Mouse (Mus musculus) neural tube, embryonic 13.5 days (tissue): Measurements from ENCODE around the gene Pla2g6. TPM values are rescaled to one million over a fixed set of nuclear protein-coding genes. Genes with fewer than 3 reads are reported as not detected.

ENCODE experiments used
- ATAC-seq: fragments of 200-750 bp; cut with Nextera tagmentation; 2 replicates; pipeline ENCODE4 v1.8.0; 2017; ENCODE audit warnings: low read depth, mild to moderate bottlenecking, moderate TSS enrichment, moderate library complexity
- H3K27ac ChIP-seq: fragments of 300-500 bp; sonication (generic); replicated peaks from 2 replicates; pipeline ENCODE4 v1.5.1; 2015; ENCODE audit warnings: moderate library complexity, mild to moderate bottlenecking, inconsistent platforms
- H3K27me3 ChIP-seq: fragments of 300-500 bp; sonication (generic); 2 replicates; pipeline ENCODE4 v1.6.1; 2015; ENCODE audit warnings: mild to moderate bottlenecking, inconsistent platforms
- H3K36me3 ChIP-seq: fragments of 300-500 bp; sonication (generic); 2 replicates; pipeline ENCODE4 v1.6.1; 2015; ENCODE audit warnings: mild to moderate bottlenecking, inconsistent platforms
- H3K4me1 ChIP-seq: fragments of 300-500 bp; sonication (generic); replicated peaks from 2 replicates; pipeline ENCODE4 v1.6.1; 2015; ENCODE audit warnings: inconsistent platforms
- H3K4me2 ChIP-seq: fragments of 300-500 bp; sonication (generic); 2 replicates; pipeline ENCODE4 v1.6.1; 2015; ENCODE audit warnings: inconsistent platforms, mild to moderate bottlenecking, moderate library complexity
- H3K4me3 ChIP-seq: fragments of 300-500 bp; sonication (generic); 2 replicates; pipeline ENCODE4 v1.5.1; 2015; ENCODE audit warnings: mild to moderate bottlenecking, inconsistent platforms
- H3K9ac ChIP-seq: fragments of 300-500 bp; sonication (generic); 2 replicates; pipeline ENCODE4 v1.6.1; 2015; ENCODE audit warnings: moderate library complexity, mild to moderate bottlenecking, inconsistent platforms
- H3K9me3 ChIP-seq: fragments of 300-500 bp; sonication (generic); 2 replicates; pipeline ENCODE4 v1.6.1; 2016; ENCODE audit warnings: inconsistent platforms
- WGBS: fragments of 180-500 bp; shearing (Covaris S2); methylation state at CpG from one replicate; pipeline ENCODE4 v1.1.7; 2015; 5-methylcytosine and 5-hydroxymethylcytosine counted together
- polyA plus RNA-seq: library from polyadenylated mRNA; unstranded; fragments of >200 nt; fragmentation: Nextera tagmentation; extraction: Ambion mirVana; gene quantifications from 2 replicates; pipeline ENCODE4 v1.2.1, GENCODE M21; 2015

Pla2g6 gene
- polyA plus RNA-seq, 1 experiment from 2014 or later, result 34.1 TPM

DNA sequence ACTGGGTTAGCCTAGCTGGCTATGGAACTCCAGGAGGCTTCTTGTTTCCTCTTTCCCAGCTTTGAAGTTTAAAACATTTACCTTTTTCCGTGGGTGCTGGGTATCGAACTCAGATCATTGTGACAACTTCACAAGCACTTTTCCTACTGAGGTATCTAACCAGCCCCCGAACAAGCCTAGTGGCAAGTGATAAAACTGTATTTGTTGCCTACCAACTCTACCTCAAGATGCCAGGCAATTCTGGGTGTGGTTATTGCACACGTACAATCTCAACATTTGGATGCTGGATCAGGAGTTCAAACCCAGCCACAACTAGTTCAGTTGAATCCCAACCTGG, 717 bp upstream of the Pla2g6 start:
- Histone ChIP-seq H3K4me1 (peaks cover 28% of the 10 kb centered on the region), H3K9ac (no peak overlapping the region), H3K4me3 (no peak overlapping the region), H3K4me2 (peak overlapping the region; percentile 79), H3K9me3 (no peaks in the 10 kb centered on the region), H3K27ac (no peak overlapping the region), H3K36me3 (no peaks in the 10 kb centered on the region), H3K27me3 (no peaks in the 10 kb centered on the region)
- ATAC-seq, result no peak
- 98% methylated on average over 4 of the region's 4 CpGs for WGBS

DNA sequence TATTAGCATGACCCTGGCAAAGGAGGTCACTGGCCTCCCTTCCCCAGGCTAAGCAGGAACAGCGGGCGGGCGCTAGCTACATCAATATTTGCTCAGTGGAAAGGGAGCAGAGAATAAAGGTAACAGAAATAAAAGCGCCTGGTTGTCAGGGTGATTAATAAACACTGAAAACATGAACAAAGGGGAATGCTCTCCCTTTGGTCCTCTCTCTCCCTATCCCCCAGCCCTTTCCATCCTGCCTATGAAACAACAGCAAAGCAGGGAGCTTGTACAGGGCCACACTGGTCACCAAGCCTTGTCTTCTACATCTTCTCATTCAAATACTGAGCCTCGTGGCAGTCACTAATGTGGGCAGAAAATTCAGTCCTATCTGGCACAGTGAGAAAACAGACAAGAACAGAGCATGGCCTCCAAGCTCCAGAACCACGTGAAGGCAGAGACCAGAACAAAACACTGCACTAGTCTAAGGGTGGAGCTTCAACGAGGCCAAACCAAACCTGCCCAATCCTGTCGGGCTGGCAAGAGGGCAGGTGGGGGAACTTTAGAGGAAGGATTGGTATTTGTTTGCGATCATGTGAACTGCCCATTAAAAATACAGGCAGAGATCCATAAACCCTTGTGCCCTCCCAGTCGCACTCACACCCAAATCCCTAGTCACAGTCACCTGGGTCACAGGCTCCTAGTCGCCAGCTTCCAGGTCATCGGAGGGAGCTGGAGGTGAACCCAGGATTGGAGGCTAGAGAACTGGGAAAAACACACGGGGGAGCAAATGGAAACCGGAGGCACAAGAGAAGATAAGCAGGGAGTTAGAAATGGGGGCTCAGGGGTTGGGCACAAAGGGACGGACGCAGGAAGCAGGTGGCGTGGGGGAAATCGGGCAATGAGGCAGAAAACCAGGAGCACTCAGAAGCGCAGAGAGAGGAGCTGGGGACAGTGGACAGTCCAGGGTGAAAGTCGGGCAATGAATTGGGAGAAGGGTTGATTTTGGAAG, 924 bp downstream of the Pla2g6 start:
- Histone ChIP-seq H3K27me3 (no peaks in the 10 kb centered on the region), H3K9me3 (no peaks in the 10 kb centered on the region)
- WGBS, result 5% methylated on average over 20 of the region's 20 CpGs

DNA sequence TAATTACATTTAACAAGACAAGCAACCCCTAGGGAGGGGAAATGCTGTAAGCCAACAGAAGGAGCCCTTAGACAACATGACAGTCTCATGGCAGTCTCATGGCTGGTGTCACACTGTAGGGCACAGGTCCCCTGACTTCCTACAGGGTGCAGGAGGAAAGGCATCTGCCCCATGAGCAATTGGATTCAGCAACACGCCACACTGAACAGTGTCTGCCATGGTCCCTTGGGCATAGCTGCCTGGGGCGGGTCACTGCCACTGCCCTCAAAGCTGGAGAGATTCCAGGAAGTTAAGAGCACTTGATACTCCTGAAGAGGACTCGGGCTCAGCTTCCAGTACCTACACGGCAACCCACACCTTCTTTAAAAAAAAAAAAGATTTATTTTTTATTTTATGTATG, 1.9 kb downstream of the Pla2g6 start:
- 60% methylated on average over 4 of the region's 4 CpGs for WGBS
- Histone ChIP-seq H3K27ac (peak overlapping the region; percentile 92), H3K36me3 (no peaks in the 10 kb centered on the region), H3K9me3 (no peaks in the 10 kb centered on the region), H3K4me2 (peak overlapping the region; percentile 79; the same call in 1 of the 2 replicates), H3K4me3 (0 out of 2 replicates have a peak overlapping the region, but pooled peaks have one; percentile 57), H3K4me1 (peaks cover 28% of the 10 kb centered on the region), H3K27me3 (no peaks in the 10 kb centered on the region), H3K9ac (no peak overlapping the region; the same call in 1 of the 2 replicates)
- ATAC-seq, result no peak

More for the DNA sequence above, 924 bp downstream of the Pla2g6 start:
- Histone ChIP-seq H3K4me1 (peaks cover 28% of the 10 kb centered on the region), H3K4me3 (peak overlapping the region; percentile 57), H3K9ac (peak overlapping the region; percentile 79), H3K27ac (peak overlapping the region; percentile 92), H3K36me3 (no peaks in the 10 kb centered on the region), H3K4me2 (peak overlapping the region; percentile 79)
- peak; percentile 34 for ATAC-seq

DNA sequence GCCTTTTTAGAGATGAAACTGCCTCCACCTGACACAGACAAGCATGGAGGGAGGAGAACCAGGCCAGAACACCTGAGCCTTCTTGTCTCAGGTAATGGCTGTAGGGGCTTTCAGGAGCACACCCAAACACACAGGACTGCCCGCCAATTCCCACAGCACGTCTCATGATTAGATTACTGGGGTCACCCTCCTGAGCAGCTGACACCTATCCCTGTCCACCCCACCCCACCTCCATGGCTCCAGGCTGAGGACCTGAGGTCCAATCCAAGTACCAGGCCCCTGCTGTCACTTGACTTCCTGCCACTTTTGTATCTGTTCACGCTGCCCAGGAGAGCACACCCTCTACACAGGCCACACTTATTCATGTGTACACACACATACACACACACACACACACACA, 2.4 kb downstream of the Pla2g6 start:
- H3K9ac ChIP-seq, result peak overlapping the region; percentile 45; the same call in 1 of the 2 replicates
- no peaks in the 10 kb centered on the region for H3K36me3 ChIP-seq
- no peaks in the 10 kb centered on the region for H3K9me3 ChIP-seq
- H3K4me3 ChIP-seq, result no peak overlapping the region
- H3K27ac ChIP-seq, result peak overlapping the region; percentile 38; the same call in 1 of the 2 replicates
- H3K27me3 ChIP-seq, result no peaks in the 10 kb centered on the region
- no peak for ATAC-seq
- 80% methylated on average over 3 of the region's 3 CpGs for WGBS
- peaks cover 28% of the 10 kb centered on the region for H3K4me1 ChIP-seq
- H3K4me2 ChIP-seq, result 0 out of 2 replicates have a peak overlapping the region, but pooled peaks have one; percentile 79

DNA sequence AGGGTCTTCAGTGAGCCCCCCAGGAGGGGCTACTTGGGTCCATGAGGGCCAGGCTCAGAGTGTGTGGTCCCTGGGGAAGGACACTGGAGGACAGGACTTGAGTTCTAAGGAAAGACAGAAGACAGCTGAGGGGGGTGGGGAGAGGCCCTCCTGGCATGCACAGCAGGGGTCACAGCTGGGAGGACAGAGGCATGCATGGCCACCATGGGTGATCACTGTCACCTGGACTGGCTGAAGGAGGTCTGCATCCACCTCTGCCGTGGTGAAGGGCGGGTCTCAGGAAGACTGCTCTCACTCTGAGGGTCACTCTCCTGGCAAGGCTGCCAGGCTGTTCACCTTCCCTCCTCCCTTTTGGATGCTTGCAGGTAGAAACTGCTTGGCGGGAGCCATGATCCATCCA, 3.8 kb downstream of the Pla2g6 start:
- Histone ChIP-seq H3K9ac (no peak overlapping the region), H3K36me3 (no peaks in the 10 kb centered on the region), H3K4me3 (no peak overlapping the region), H3K9me3 (no peaks in the 10 kb centered on the region), H3K27ac (0 out of 2 replicates have a peak overlapping the region, but pooled peaks have one; percentile 15), H3K4me1 (peaks cover 28% of the 10 kb centered on the region), H3K4me2 (no peak overlapping the region), H3K27me3 (no peaks in the 10 kb centered on the region)
- no peak for ATAC-seq
- WGBS, result 88% methylated on average over 3 of the region's 3 CpGs

DNA sequence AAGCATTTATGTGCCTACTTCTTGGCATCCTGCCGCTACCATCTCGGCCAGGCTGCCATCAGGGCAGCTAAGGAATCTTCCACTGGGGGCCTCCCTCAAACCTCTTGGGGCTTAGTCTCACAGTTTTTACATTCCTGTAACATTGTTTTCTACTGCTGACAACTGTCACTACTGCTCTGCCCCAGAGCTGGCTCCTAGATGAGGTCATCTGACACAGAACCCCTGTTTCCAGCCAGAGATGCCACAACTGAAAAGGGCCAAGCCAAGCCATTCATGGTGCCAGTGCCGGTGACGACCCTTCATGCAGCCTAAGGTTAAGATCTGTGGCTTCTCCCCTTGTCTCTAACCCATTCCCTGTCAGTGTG, 4.4 kb downstream of the Pla2g6 start:
- peak overlapping the region; percentile 15; the same call in 1 of the 2 replicates for H3K27ac ChIP-seq
- no peak overlapping the region for H3K9ac ChIP-seq
- H3K4me2 ChIP-seq, result no peak overlapping the region
- 82% methylated on average over 4 of the region's 4 CpGs for WGBS
- H3K27me3 ChIP-seq, result no peaks in the 10 kb centered on the region
- ATAC-seq, result no peak
- no peak overlapping the region for H3K4me3 ChIP-seq
- H3K36me3 ChIP-seq, result no peaks in the 10 kb centered on the region
- peaks cover 28% of the 10 kb centered on the region for H3K4me1 ChIP-seq
- H3K9me3 ChIP-seq, result no peaks in the 10 kb centered on the region

DNA sequence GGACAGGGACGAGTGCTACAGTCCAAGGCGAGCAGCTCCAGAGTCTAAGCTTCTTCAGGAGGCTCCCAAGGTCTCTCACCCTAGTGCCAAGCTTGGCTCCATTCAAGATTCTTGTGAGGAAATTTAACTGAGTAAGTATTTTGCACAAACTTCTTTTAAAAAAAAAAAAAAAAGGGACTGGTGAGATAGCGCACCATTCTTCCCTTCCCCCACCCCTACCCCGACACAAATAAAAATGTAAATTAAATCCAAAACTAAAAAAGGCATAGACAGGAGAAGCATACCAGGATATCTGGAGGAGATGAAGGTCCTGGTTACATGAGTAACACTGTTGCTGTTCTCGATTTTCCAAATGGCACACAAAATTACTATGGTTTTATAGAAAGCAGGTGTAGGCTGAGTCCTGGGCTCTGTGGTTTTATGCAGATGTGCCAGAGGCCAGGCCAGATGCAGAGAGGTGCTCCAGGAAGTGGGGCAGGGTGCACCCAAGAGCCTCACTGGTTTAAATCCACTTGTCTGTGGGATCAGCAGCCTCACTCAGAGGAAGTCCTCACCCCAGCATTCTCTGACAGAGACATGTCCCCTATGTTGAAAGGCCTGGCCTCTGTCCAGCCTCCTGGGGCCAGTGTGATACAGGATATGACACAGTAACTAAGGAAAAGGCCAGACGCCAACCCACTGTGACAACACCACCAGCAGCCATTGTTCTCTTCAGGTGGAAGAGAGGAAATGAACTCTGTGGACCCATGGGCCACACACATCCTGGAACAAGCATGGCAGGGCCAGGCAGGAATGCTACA, 5.0 kb downstream of the Pla2g6 start:
- Histone ChIP-seq H3K36me3 (no peaks in the 10 kb centered on the region), H3K4me3 (no peak overlapping the region), H3K4me1 (peaks cover 28% of the 10 kb centered on the region), H3K4me2 (no peak overlapping the region), H3K27ac (peak overlapping the region; percentile 52; the same call in 1 of the 2 replicates), H3K9ac (no peak overlapping the region), H3K27me3 (no peaks in the 10 kb centered on the region), H3K9me3 (no peaks in the 10 kb centered on the region)
- 79% methylated on average over 6 of the region's 6 CpGs for WGBS
- no peak for ATAC-seq

DNA sequence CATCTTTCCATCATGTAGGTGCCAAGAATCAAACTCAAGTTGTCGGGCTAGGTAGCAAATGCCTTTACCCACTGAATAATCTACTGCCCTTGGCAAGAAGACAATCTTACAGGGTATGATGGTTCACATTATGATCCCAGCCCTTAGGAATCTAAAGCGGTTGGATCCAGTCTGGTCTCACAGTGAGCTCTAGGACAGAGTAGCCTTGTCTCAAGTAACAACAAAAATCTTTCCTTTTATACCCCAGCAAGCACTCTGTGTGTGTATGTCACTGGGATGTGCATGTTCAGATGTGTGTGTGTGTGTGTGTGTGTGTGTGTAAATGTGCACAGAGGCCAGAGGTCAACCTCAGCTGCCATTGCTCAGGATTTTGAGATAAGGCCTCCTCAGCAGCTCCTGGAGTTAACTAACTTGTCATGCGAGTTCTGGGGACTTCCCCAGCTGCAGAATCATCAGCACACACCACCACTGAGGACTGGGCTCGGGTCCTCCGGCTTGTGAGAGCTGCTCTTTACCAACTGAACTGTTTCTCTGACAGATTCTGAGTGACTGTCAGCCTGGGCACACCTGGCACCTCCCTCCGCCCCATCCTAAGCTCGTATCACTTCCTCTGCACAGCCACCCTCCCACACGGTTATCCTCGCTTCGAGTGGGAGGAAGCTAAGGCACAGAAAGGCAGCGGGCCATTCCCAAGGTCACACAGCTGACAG, 5.8 kb downstream of the Pla2g6 start:
- H3K4me3 ChIP-seq, result no peak overlapping the region
- WGBS, result 82% methylated on average over 11 of the region's 11 CpGs
- no peak overlapping the region for H3K9ac ChIP-seq
- no peak overlapping the region for H3K27ac ChIP-seq
- no peaks in the 10 kb centered on the region for H3K9me3 ChIP-seq
- no peaks in the 10 kb centered on the region for H3K27me3 ChIP-seq
- H3K36me3 ChIP-seq, result peaks cover 2% of the 10 kb centered on the region; the same call in 1 of the 2 replicates
- H3K4me1 ChIP-seq, result peaks cover 27% of the 10 kb centered on the region
- no peak for ATAC-seq
- H3K4me2 ChIP-seq, result no peak overlapping the region

DNA sequence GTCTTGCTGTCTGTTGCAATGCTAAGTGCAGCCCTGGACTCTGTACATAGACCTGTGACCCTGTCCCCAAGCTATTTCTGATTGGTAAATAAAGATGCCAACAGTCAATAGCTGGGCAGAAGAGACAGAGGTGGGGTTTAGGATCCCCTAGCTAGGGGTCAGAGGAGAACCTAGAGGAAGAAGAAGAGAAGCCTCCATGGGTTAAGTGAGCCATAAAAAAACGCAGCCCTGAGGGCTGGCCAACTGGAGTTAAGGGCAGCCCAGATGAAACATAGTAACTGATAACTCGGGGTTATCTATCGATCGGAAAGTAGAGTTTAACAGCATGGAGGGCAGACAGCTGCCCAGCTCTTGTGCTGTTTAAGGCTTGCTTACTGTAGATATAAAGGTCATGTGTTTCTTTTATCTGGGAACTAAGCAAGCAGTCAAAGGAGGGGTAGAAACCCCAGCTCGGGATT, 6.4 kb downstream of the Pla2g6 start:
- H3K27ac ChIP-seq, result no peak overlapping the region
- no peak for ATAC-seq
- 86% methylated on average over 5 of the region's 5 CpGs for WGBS

DNA sequence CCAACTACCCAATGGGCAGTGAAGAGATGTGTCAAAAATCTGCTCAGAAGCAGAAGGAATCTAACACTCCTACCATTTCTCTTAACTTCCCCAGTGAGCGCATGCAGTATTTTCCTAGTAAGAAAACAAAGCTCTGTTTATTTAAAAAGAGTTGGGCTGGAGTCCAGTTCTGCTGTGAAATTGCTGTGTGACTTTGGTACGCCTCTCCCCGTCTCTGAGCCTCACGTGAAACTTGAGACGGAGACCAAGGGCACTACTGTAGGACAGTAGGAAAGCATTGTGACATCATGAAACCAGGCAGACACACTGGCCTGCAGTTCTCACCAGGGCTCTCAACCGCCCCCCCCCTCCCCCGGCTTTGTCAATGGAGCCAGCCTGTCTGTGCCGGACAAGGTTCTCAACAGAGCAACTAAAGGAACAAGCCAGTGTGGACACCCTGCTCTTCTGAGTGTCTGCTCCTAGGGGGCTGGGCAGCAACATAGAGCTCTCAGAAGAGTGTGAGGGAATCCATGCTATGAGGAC, 14.3 kb downstream of the Pla2g6 start:
- Histone ChIP-seq H3K36me3 (peaks cover 30% of the 10 kb centered on the region), H3K9me3 (no peaks in the 10 kb centered on the region), H3K27ac (no peak overlapping the region), H3K27me3 (no peaks in the 10 kb centered on the region), H3K9ac (no peak overlapping the region), H3K4me1 (no peaks in the 10 kb centered on the region), H3K4me3 (no peak overlapping the region), H3K4me2 (no peak overlapping the region)
- 75% methylated on average over 8 of the region's 8 CpGs for WGBS
- ATAC-seq, result no peak

More for the DNA sequence above, 6.4 kb downstream of the Pla2g6 start:
- Histone ChIP-seq H3K4me1 (peaks cover 20% of the 10 kb centered on the region), H3K4me3 (no peak overlapping the region), H3K9ac (no peak overlapping the region), H3K9me3 (no peaks in the 10 kb centered on the region), H3K4me2 (no peak overlapping the region), H3K36me3 (peaks cover 7% of the 10 kb centered on the region; the same call in 1 of the 2 replicates), H3K27me3 (no peaks in the 10 kb centered on the region)

DNA sequence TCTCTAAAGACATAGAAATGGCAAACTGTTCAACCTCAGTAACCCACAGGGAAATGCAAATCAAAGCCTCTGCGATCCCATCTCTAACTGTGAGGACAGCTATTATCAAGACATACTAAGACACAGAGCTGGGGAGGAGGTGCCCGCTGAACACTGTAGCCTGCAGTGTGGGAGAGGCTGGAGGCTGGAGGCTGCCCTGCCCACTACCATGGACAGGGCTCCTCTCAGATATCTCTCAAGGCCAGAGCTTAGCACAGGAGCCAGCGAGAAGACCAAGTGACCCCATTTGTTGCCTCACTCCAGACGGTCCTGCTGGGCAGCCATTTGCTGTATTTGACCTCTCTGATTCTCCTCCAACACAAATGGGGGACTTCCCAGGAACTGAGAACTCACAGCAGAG, 20.3 kb downstream of the Pla2g6 start:
- Histone ChIP-seq H3K4me3 (no peak overlapping the region), H3K9ac (no peak overlapping the region), H3K36me3 (peaks cover 55% of the 10 kb centered on the region), H3K27ac (no peak overlapping the region), H3K27me3 (no peaks in the 10 kb centered on the region), H3K9me3 (no peaks in the 10 kb centered on the region), H3K4me2 (no peak overlapping the region), H3K4me1 (no peaks in the 10 kb centered on the region)
- 76% methylated on average over 4 of the region's 4 CpGs for WGBS
- no peak for ATAC-seq
